Mouse (Mus musculus): Measurements from ENCODE around the gene Fam89b.
A peak's percentile ranks its signal among the peaks of the same experiment; 100 is the strongest.

Gene Fam89b

GRCm38 (mm10) chr19:5740320-5741317 is 11.2 kb upstream of the Fam89b start, which contains the start of gene Ltbp3:
Ltbp3 (plus strand) TSS chr19:5740904.
- DNase-seq (ENCODE audit: low read depth, low spot score) = no peak

GRCm38 (mm10) chr19:5739446-5739845 is 10.0 kb upstream of the Fam89b start:
- DNase-seq (ENCODE audit: low read depth, low spot score) = no peak

- DNase-seq (ENCODE audit: low read depth, low spot score) = no peak
Observed at GRCm38 (mm10) chr19:5734325-5734724, 4.9 kb upstream of the Fam89b start.

DNA sequence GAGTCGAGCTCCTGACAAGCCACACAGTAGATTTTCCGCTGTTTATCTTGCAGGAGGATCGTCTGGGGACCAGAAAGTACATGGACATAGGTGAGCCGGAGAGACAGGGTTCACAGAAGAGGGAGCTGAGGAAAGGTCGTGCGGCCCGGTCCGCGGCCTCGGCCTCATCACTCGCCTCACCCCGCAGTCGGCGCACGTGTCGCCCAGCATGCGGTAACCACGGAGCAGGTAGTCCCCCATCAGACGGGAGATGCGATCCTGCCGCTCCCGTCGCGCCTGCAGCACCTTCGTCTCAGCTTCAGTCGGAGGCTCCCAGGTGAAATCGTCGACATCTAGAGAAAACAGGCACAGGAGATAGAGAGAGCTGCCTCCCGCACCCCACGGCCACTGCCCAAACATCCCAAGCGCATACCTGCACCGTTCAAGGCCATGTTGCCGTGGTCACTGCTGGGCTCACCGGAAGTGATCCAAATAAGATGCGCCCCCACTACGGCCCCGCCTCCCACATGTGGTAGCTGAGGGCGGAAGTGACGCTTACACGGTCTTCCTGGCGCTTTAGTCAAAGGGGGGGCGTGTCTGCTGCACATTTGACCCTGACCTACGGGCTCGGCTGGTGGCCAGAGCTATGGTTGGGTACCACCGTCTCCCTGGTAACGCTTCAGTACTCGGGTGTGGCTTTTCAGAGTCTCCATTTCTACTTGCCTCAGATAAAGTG is 2.0 kb upstream of the Fam89b start:
- DNase-seq (ENCODE audit: low read depth, low spot score) = peak; percentile 92

GRCm38 (mm10) chr19:5730314-5731186 is 1.1 kb upstream of the Fam89b start:
- no peak for DNase-seq (ENCODE audit: low read depth, low spot score)

DNA sequence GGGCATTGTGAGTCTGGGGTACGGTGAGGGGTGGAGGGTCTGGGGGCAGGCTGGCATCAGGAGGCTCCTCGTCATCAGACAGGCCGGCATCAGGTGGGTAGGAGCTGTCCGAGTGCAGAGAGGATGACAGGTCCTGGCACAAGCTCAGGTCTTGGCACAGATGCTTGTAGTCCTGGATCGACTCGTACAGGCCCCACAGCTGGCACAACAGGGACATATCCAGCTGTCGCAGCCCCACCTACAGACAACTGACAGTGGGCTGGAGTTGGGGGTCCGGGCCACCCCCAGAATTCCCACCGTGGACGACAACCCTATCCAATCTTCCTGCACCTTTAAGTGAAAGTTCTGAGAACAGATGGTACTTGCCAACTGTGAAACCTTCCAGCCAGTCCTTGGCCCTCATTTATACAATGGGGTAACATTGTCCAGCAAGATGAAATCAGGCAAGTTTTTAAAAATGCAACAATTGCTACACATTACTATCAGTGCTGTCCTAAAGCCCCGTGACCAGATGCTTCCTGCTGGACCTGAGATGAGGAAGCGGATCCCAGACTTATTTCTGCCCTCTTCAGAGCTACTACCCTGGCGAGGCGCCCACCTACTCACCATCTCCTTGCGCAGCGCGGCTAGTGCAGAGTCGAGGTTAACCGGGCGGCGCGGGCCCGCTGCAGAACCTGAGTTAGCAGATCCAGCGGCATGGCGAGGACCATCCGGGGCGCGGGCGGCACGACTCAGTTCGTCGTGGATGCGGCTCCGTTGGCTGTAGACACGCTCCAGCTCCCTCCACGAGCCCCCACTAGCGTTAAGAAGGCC is 616 bp downstream of the Fam89b start:
- DNase-seq (ENCODE audit: low read depth, low spot score) = no peak

GRCm38 (mm10) chr19:5727701-5728100 is 1.8 kb downstream of the Fam89b start:
- DNase-seq (ENCODE audit: low read depth, low spot score) = peak; percentile 48

GRCm38 (mm10) chr19:5726961-5727578 is 2.4 kb downstream of the Fam89b start:
- no peak for DNase-seq (ENCODE audit: low read depth, low spot score)

- no peak for DNase-seq (ENCODE audit: low read depth, low spot score)
Observed at GRCm38 (mm10) chr19:5725767-5726515, 3.5 kb downstream of the Fam89b start, which contains the start of gene Ehbp1l1. Ehbp1l1 (minus strand) TSS chr19:5726317.

GRCm38 (mm10) chr19:5725029-5725707 is 4.3 kb downstream of the Fam89b start:
- no peak for DNase-seq (ENCODE audit: low read depth, low spot score)

GRCm38 (mm10) chr19:5724549-5724941 is 4.9 kb downstream of the Fam89b start:
- DNase-seq (ENCODE audit: low read depth, low spot score) = no peak

DNA sequence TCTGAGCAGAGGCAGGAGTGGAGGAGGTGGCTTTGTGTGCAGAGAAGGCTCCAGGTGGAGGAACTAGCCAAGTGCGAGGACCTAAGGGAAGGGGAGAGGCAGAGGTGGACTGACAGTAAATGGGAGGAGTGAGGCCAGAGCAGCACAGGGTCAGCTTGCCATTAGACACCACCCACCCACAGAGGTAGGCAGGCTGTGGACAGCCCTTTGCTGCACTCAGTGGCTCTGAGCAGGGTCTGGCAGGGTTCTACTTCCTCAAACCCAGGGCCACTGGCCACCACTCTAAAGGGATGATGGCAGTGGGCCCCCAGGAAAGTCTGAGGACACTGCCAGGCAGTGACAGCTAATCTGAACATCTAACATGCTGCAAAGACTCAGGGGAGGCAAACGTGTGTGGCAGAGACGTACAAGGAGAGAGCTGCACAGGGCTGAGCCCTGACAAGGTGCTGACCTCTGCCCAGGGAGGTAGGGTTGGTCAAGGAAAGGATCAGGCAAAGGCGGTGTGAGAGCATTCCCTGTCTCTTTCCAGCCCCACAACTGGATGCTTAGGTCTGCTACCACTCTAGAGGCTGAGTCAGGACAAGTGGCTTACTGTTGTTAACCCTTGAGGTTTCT is 5.4 kb downstream of the Fam89b start:
- DNase-seq (ENCODE audit: low read depth, low spot score) = no peak

DNA sequence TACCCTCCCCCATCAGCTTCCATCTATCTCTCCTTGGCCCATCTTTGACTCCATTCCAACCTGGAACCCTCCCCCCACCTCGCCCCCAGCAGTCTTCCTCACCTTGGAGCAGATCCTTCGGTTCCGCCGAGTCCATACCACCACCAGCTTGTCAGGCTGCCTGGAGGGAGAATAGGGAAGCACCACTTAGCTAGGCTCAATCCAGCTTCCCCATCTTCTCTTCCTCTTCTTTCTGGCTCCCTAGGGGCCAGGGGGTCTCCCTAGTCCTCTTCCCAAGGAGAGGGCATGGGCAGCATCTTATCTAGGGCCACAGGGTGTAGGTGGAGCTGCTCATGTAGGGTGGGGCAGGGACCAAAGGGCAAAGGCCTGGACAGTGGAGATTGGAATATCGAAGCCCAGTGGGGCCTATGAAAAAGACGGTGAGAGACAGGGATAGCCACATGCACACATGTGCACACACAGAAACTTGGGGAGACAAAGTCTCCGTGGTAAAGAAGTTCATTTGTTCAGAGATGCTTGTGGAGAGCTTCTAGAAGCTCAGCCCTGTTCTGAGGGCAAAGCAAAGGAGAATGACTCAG is 6.5 kb downstream of the Fam89b start:
- no peak for DNase-seq (ENCODE audit: low read depth, low spot score)

DNA sequence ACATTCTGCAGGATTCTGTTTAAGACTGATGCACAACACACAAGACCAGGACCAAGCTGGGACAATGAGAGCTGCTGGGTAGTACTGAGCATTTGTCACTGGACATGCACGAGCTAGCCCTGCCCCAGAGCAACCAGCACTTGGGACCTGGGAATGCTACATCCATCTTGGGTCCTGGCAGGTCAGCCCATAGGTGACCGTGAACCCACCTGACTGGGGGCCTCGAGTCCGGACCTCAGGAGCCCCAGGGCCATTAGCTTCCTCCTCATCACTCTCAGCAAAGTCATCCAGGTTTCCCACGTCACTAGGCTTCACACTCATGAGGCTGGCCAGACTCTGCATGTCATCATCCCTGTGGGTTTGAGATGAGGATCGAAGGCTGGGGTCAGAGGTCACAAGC is 8.2 kb downstream of the Fam89b start:
- no peak for DNase-seq (ENCODE audit: low read depth, low spot score)

- no peak for DNase-seq (ENCODE audit: low read depth, low spot score)
Observed at GRCm38 (mm10) chr19:5716955-5717354, 12.5 kb downstream of the Fam89b start.

DNA sequence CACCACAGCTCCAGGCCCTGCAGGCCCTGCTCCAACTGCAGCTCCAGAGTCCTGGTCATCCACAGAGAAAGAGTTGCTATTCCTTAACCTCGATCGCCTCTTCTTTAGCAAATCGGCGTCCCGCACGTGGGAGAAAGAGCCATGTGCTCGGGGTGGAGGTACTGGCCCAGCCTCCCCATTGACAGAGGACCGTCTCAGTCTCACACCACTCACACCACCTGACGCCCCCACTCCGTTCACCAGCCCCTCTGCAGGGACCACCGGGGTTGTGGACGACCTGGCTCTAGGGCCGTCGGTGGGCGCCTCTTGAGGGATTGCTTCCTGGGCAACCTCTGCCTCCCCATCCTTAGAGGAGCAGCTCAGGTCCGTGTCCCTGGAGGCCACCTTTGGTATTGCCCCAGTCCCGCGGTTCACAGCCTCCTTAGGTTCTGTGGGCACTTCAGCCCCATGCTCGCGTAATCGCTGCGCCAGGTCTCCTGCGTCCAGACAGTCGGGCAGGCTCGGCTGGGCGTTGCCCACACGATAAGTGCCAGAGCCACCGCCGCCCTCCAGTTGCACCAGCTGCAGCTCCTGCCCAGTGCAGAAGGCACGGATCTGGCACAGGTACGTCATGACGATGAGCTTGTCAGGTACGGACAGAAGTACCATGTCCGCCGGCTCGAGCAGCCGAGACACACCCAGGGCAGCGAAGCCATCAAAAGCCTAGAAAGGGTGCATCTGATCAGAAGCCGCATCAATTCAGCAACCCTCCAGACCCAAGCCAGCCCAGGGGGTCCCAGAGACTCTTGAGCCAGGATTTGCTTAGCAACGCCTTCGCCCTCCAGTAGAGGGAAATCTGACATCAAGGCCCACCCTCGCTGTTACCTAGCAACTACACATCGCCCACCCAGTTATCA is 13.4 kb downstream of the Fam89b start:
- no peak for DNase-seq (ENCODE audit: low read depth, low spot score)

- no peak for DNase-seq (ENCODE audit: low read depth, low spot score)
Observed at GRCm38 (mm10) chr19:5713730-5714129, 15.7 kb downstream of the Fam89b start.
